Mouse (Mus musculus): ENCODE data around the gene Aldh1a3. TPM values are rescaled to one million over a fixed set of nuclear protein-coding genes. Genes with fewer than 3 reads are reported as not detected.
A peak's percentile ranks its signal among the peaks of the same experiment; 100 is the strongest.

The Aldh1a3 gene
- total and polyA plus RNA-seq, 2 experiments, result 0.17 to 0.65 TPM

DNA sequence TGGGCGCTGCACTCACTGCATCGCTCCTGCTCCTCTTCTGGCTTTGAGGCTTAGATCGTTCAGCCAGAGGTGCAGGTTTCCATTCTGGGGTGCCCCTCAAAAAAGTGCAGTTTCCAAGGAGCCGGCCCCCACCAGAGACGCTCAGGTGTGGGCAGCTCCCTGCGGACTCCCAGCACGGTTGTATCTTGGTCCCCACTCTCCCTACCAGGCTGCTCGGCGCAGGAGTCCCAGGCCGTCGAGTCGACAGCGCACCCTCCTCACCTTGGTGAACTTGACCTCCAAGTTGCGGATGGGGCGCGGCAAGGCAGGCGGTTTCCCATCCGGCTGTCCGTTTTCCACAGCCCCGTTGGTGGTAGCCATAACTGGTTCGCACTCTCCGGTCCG, 272 bp downstream of the Aldh1a3 start:
- no peak for DNase-seq (ENCODE audit: extremely low read depth, low read depth, low spot score)
- H3K36me3 ChIP-seq (ENCODE audit: control insufficient read depth, insufficient read depth, low read length), result no peaks in the 10 kb centered on the region
- peaks cover 8% of the 10 kb centered on the region for H3K27me3 ChIP-seq (ENCODE audit: control insufficient read depth, insufficient read depth, low read length)
- H3K9ac ChIP-seq (ENCODE audit: low read depth, low read length), result no peak overlapping the region
- no peak overlapping the region for H3K27ac ChIP-seq (replicated peaks; ENCODE audit: insufficient read depth, low read depth, low read length)
- H3K4me3 ChIP-seq (ENCODE audit: insufficient read depth, low read depth, low read length), result peak overlapping the region; percentile 41; the same call in 1 of the 2 replicates
- TF ChIP-seq CTCF (IDR thresholded peaks at IDR 0.05; ENCODE audit: low read depth, low read length) (no peak), POLR2A (IDR thresholded peaks at IDR 0.05; ENCODE audit: extremely low read depth, insufficient read depth, low read length) (no peak)
- H3K79me2 ChIP-seq (ENCODE audit: control insufficient read depth, insufficient read depth, low read length), result no peaks in the 10 kb centered on the region
- no peaks in the 10 kb centered on the region for H3K4me1 ChIP-seq (ENCODE audit: control insufficient read depth, insufficient read depth, low read length)
- WGBS, result 2% methylated on average over 23 of the region's 23 CpGs

DNA sequence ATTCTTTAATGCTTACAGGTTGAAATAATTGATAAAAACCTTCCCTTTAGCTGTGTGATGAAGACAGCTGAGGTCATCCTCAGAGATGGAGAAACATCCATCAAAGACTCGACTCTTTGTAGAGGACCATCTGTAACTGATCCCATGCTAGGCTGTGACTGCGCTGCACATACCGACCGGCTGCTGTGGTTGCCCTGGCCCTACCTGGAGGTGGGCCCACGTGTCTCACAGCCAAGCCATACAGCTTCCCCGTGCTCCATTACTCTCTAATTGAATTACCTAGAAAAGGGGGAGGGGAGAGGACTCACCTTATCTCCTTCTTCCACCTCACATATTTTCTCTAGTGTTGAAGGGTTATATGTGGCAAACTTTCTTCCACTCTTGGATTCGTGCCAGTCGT, 5.4 kb downstream of the Aldh1a3 start:
- no peaks in the 10 kb centered on the region for H3K4me1 ChIP-seq (ENCODE audit: control insufficient read depth, insufficient read depth, low read length)
- 78% methylated on average over 8 of the region's 8 CpGs for WGBS
- DNase-seq (ENCODE audit: extremely low read depth, low read depth, low spot score), result no peak
- H3K36me3 ChIP-seq (ENCODE audit: control insufficient read depth, insufficient read depth, low read length), result no peaks in the 10 kb centered on the region
- H3K4me3 ChIP-seq (ENCODE audit: insufficient read depth, low read depth, low read length), result no peak overlapping the region
- H3K27ac ChIP-seq (replicated peaks; ENCODE audit: insufficient read depth, low read depth, low read length), result no peak overlapping the region
- no peaks in the 10 kb centered on the region for H3K79me2 ChIP-seq (ENCODE audit: control insufficient read depth, insufficient read depth, low read length)
- no peak for TF ChIP-seq POLR2A (IDR thresholded peaks at IDR 0.05; ENCODE audit: extremely low read depth, insufficient read depth, low read length)
- no peak for TF ChIP-seq CTCF (IDR thresholded peaks at IDR 0.05; ENCODE audit: low read depth, low read length)
- no peak overlapping the region for H3K9ac ChIP-seq (ENCODE audit: low read depth, low read length)
- H3K27me3 ChIP-seq (ENCODE audit: control insufficient read depth, insufficient read depth, low read length), result peaks cover 3% of the 10 kb centered on the region

DNA sequence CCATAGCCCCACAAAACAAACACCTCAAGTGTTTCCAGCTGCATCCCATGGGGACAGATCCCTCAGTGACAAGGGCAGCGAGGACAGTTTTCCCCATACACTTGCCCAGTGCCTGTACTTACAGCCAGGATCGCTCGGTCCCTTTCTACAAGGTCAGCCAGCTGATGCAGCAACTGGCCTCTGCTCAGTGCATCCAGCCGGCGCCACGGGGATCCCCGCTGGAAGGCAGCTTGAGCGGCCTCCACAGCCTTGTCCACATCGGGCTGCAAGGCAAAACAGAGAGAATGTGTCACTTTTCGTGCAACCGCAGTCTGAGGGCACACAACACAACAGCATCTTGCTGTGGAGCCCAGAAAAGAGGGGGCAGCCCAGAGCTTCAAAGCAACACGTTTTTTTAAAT, 8.3 kb downstream of the Aldh1a3 start:
- Histone ChIP-seq H3K27ac (replicated peaks; ENCODE audit: insufficient read depth, low read depth, low read length) (no peak overlapping the region), H3K4me1 (ENCODE audit: control insufficient read depth, insufficient read depth, low read length) (no peaks in the 10 kb centered on the region), H3K79me2 (ENCODE audit: control insufficient read depth, insufficient read depth, low read length) (no peaks in the 10 kb centered on the region), H3K36me3 (ENCODE audit: control insufficient read depth, insufficient read depth, low read length) (no peaks in the 10 kb centered on the region), H3K27me3 (ENCODE audit: control insufficient read depth, insufficient read depth, low read length) (no peaks in the 10 kb centered on the region), H3K9ac (ENCODE audit: low read depth, low read length) (no peak overlapping the region), H3K4me3 (ENCODE audit: insufficient read depth, low read depth, low read length) (no peak overlapping the region)
- TF ChIP-seq POLR2A (IDR thresholded peaks at IDR 0.05; ENCODE audit: extremely low read depth, insufficient read depth, low read length) (no peak), CTCF (IDR thresholded peaks at IDR 0.05; ENCODE audit: low read depth, low read length) (no peak)
- no peak for DNase-seq (ENCODE audit: extremely low read depth, low read depth, low spot score)
- 46% methylated on average over 12 of the region's 12 CpGs for WGBS

DNA sequence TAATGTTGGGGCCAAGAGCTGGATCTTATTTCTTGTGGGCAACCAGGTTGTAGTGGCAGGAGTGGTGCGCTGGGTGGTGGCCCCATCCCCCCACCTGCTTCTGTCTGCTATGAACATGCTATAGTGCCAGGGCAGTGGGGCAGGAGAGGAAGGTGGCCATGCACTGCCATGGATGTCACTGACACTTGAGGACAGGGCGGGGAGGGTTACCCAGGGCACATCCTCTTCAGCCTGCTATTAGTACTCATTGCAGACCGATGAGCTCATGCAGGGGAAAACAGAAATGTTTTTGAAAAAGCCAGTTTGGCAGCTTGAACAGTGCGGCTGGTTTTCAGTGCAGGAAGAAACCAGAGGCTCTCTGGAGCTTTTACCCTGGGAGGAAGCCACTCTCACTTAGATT, 10.5 kb downstream of the Aldh1a3 start:
- H3K4me3 ChIP-seq (ENCODE audit: insufficient read depth, low read depth, low read length), result no peak overlapping the region
- no peaks in the 10 kb centered on the region for H3K4me1 ChIP-seq (ENCODE audit: control insufficient read depth, insufficient read depth, low read length)
- WGBS, result 78% methylated on average over 4 of the region's 4 CpGs
- H3K36me3 ChIP-seq (ENCODE audit: control insufficient read depth, insufficient read depth, low read length), result no peaks in the 10 kb centered on the region
- H3K27ac ChIP-seq (replicated peaks; ENCODE audit: insufficient read depth, low read depth, low read length), result no peak overlapping the region
- no peaks in the 10 kb centered on the region for H3K27me3 ChIP-seq (ENCODE audit: control insufficient read depth, insufficient read depth, low read length)
- DNase-seq (ENCODE audit: extremely low read depth, low read depth, low spot score), result no peak
- H3K9ac ChIP-seq (ENCODE audit: low read depth, low read length), result no peak overlapping the region
- no peaks in the 10 kb centered on the region for H3K79me2 ChIP-seq (ENCODE audit: control insufficient read depth, insufficient read depth, low read length)
- TF ChIP-seq POLR2A (IDR thresholded peaks at IDR 0.05; ENCODE audit: extremely low read depth, insufficient read depth, low read length) (no peak), CTCF (IDR thresholded peaks at IDR 0.05; ENCODE audit: low read depth, low read length) (no peak)

DNA sequence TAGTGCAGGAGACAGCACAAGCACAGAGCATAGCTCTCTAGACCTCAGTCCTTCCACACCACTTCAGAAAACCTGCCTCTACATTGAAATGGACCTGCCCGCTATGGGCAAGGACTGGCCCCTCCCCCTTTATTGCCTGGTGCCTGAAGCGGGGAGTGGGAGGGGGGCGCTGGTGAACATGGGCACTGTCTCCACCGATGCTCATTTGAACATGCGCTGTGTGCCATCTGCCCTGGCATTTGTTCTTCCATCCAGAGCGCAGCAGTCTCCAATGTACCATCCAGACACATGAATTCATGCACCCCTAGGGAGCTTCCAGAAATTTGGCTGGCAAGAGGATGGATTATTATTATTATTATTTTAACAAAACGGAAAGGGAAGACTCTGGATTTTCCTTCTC, 14.2 kb downstream of the Aldh1a3 start:
- WGBS, result 87% methylated on average over 7 of the region's 7 CpGs
- DNase-seq (ENCODE audit: extremely low read depth, low read depth, low spot score), result no peak
- no peaks in the 10 kb centered on the region for H3K36me3 ChIP-seq (ENCODE audit: control insufficient read depth, insufficient read depth, low read length)

DNA sequence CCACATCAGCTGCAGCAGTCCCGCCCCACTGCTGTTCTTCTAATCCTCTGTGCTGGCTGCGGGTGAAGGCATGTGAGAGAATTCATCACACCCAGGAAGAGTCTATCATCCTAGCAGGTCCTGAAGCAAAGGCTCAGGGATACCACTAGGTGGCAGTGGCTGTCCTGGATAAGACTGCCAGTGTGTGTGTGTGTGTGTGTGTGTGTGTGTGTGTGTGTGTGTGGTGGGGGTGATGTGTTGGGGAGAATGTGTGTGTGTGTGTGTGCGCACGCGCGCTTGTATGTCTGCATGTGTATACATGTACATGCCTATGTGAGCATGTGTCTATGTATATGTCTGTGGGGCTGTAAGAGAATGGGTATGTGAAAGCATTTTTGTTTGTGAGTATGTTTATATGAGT, 17.9 kb downstream of the Aldh1a3 start:
- H3K9ac ChIP-seq (ENCODE audit: low read depth, low read length), result no peak overlapping the region
- peak; percentile 26 for DNase-seq (ENCODE audit: extremely low read depth, low read depth, low spot score)
- TF ChIP-seq POLR2A (IDR thresholded peaks at IDR 0.05; ENCODE audit: extremely low read depth, insufficient read depth, low read length), result no peak
- peak; percentile 68 for TF ChIP-seq CTCF (IDR thresholded peaks at IDR 0.05; ENCODE audit: low read depth, low read length)
- H3K27ac ChIP-seq (replicated peaks; ENCODE audit: insufficient read depth, low read depth, low read length), result no peak overlapping the region
- WGBS, result 69% methylated on average over 6 of the region's 6 CpGs
- H3K36me3 ChIP-seq (ENCODE audit: control insufficient read depth, insufficient read depth, low read length), result no peaks in the 10 kb centered on the region
- H3K4me3 ChIP-seq (ENCODE audit: insufficient read depth, low read depth, low read length), result no peak overlapping the region
- no peaks in the 10 kb centered on the region for H3K27me3 ChIP-seq (ENCODE audit: control insufficient read depth, insufficient read depth, low read length)
- H3K4me1 ChIP-seq (ENCODE audit: control insufficient read depth, insufficient read depth, low read length), result no peaks in the 10 kb centered on the region
- no peaks in the 10 kb centered on the region for H3K79me2 ChIP-seq (ENCODE audit: control insufficient read depth, insufficient read depth, low read length)

More for the DNA sequence above, 14.2 kb downstream of the Aldh1a3 start:
- Histone ChIP-seq H3K27ac (replicated peaks; ENCODE audit: insufficient read depth, low read depth, low read length) (no peak overlapping the region), H3K9ac (ENCODE audit: low read depth, low read length) (no peak overlapping the region), H3K4me3 (ENCODE audit: insufficient read depth, low read depth, low read length) (no peak overlapping the region), H3K27me3 (ENCODE audit: control insufficient read depth, insufficient read depth, low read length) (no peaks in the 10 kb centered on the region), H3K79me2 (ENCODE audit: control insufficient read depth, insufficient read depth, low read length) (no peaks in the 10 kb centered on the region), H3K4me1 (ENCODE audit: control insufficient read depth, insufficient read depth, low read length) (no peaks in the 10 kb centered on the region)
- TF ChIP-seq POLR2A (IDR thresholded peaks at IDR 0.05; ENCODE audit: extremely low read depth, insufficient read depth, low read length) (no peak), CTCF (IDR thresholded peaks at IDR 0.05; ENCODE audit: low read depth, low read length) (no peak)

Data from liver, adult 2 months (tissue).